Mouse (Mus musculus): ENCODE measurements around the gene Azin2. TPM values are rescaled to one million over a fixed set of nuclear protein-coding genes. Genes with fewer than 3 reads are reported as not detected.

Gene Azin2
- total and polyA plus RNA-seq, 3 experiments = 0.91 to 2.4 (median 1.7) TPM

GRCm38 (mm10) chr4:128883801-128884710 lies 78.2 kb downstream of the Azin2 start:
- dilution Hi-C loops (cut with MboI; ENCODE audit: extremely low pct_ligation_motif_present, extremely low pct_unique_long_range_greater_than_20kb, low sequenced_read_pairs) = no loop called here
- TF ChIP-seq ZC3H11A (IDR thresholded peaks at IDR 0.05; ENCODE audit: low read depth, low read length) = no peak
- no peak for TF ChIP-seq CTCF (conservative IDR thresholded peaks at IDR 0.05 in 1 of 2, IDR thresholded peaks at IDR 0.05 in 1 of 2; ENCODE audit: low read depth in 2 of 2, low read length in 2 of 2)
- 0 out of 2 replicates have a peak, but pooled peaks have one; percentile 19 for TF ChIP-seq HCFC1 (IDR thresholded peaks at IDR 0.05; ENCODE audit: low read depth, low read length)
- peak; percentile 63 for TF ChIP-seq MXI1 (IDR thresholded peaks at IDR 0.05; ENCODE audit: low read depth, low read length)
- peak; percentile 88 for TF ChIP-seq MAX (IDR thresholded peaks at IDR 0.05; ENCODE audit: low read length)
- TF ChIP-seq ZMIZ1 (IDR thresholded peaks at IDR 0.05; ENCODE audit: low read depth, low read length) = no peak; the same call in 1 of the 2 replicates
- TF ChIP-seq TCF12 (IDR thresholded peaks at IDR 0.05; ENCODE audit: low read depth, low read length) = no peak
- TF ChIP-seq BHLHE40 (IDR thresholded peaks at IDR 0.05; ENCODE audit: low read depth, low read length) = 0 out of 2 replicates have a peak, but pooled peaks have one; percentile 28
- H3K27me3 ChIP-seq (replicated peaks) = no peaks in the 10 kb centered on the region
- H3K79me2 ChIP-seq (replicated peaks; ENCODE audit: control insufficient read depth, extremely low read depth, insufficient read depth, poor library complexity, severe bottlenecking) = no peaks in the 10 kb centered on the region
- H3K4me3 ChIP-seq (replicated peaks in 1 of 3; ENCODE audit: low read depth in 2 of 3, low read length in 2 of 3, poor library complexity in 1 of 3) = peak overlapping the region; percentile 54 to 71 (median 67)
- peaks cover 8 to 12% of the 10 kb centered on the region in 2 experiments for H3K4me1 ChIP-seq (ENCODE audit: control insufficient read depth in 1 of 2, insufficient read depth in 2 of 2)
- in situ Hi-C loops (cut with MboI; ENCODE audit: low pct_ligation_motif_present, low pct_unique_long_range_greater_than_20kb, low sequenced_read_pairs) = no loop called here
- no peak overlapping the region for H3K27ac ChIP-seq (ENCODE audit: insufficient read depth, low read depth)
- H3K4me2 ChIP-seq (ENCODE audit: insufficient read depth, low read depth, poor library complexity, severe bottlenecking) = peak overlapping the region; percentile 70
- H3K36me3 ChIP-seq (replicated peaks in 1 of 2; ENCODE audit: control insufficient read depth in 1 of 2, insufficient read depth in 1 of 2, low read length in 1 of 2) = peaks cover 0 to 8% of the 10 kb centered on the region in 2 experiments
- peak; percentile 49 for DNase-seq (ENCODE audit: extremely low read depth)
- peaks cover 3% of the 10 kb centered on the region for H3K9me3 ChIP-seq (replicated peaks; ENCODE audit: low read length)
- peak overlapping the region; percentile 77 for H3K9ac ChIP-seq (ENCODE audit: insufficient read depth, low read depth)

GRCm38 (mm10) chr4:128883379-128883781 lies 78.9 kb downstream of the Azin2 start, which contains the start of gene Trim62:
Gene Trim62 (plus strand): TSS chr4:128883580.
- Histone ChIP-seq H3K4me3 (replicated peaks in 1 of 3; ENCODE audit: low read depth in 2 of 3, low read length in 2 of 3, poor library complexity in 1 of 3) (peak within 1 kb of the TSS; percentile 54 to 71 (median 67)), H3K4me1 (ENCODE audit: control insufficient read depth in 1 of 2, insufficient read depth in 2 of 2) (peaks cover 9 to 12% of the 10 kb centered on the region in 2 experiments), H3K9ac (ENCODE audit: insufficient read depth, low read depth) (peak within 1 kb of the TSS; percentile 77), H3K4me2 (ENCODE audit: insufficient read depth, low read depth, poor library complexity, severe bottlenecking) (peak within 1 kb of the TSS; percentile 70), H3K9me3 (replicated peaks; ENCODE audit: low read length) (peaks cover 3% of the 10 kb centered on the region), H3K27ac (ENCODE audit: insufficient read depth, low read depth) (no peak within 1 kb of the TSS), H3K36me3 (replicated peaks in 1 of 2; ENCODE audit: control insufficient read depth in 1 of 2, insufficient read depth in 1 of 2, low read length in 1 of 2) (peaks cover 0 to 8% of the 10 kb centered on the region in 2 experiments), H3K79me2 (replicated peaks; ENCODE audit: control insufficient read depth, extremely low read depth, insufficient read depth, poor library complexity, severe bottlenecking) (no peaks in the 10 kb centered on the region), H3K27me3 (replicated peaks) (no peaks in the 10 kb centered on the region)
- peak; percentile 51 for DNase-seq (ENCODE audit: extremely low read depth)
- dilution Hi-C loops (cut with MboI; ENCODE audit: extremely low pct_ligation_motif_present, extremely low pct_unique_long_range_greater_than_20kb, low sequenced_read_pairs) = no loop called here
- in situ Hi-C loops (cut with MboI; ENCODE audit: low pct_ligation_motif_present, low pct_unique_long_range_greater_than_20kb, low sequenced_read_pairs) = no loop called here
- TF ChIP-seq POLR2A (IDR thresholded peaks at IDR 0.05; ENCODE audit: low read depth, low read length) (peak; percentile 62; the same call in 1 of the 2 replicates), MAX (IDR thresholded peaks at IDR 0.05; ENCODE audit: low read length) (no peak), PAX5 (IDR thresholded peaks at IDR 0.05; ENCODE audit: low read length) (no peak), HCFC1 (IDR thresholded peaks at IDR 0.05; ENCODE audit: low read depth, low read length) (peak; percentile 26; the same call in 1 of the 2 replicates), NELFE (IDR thresholded peaks at IDR 0.05; ENCODE audit: low read depth, low read length) (0 out of 2 replicates have a peak, but pooled peaks have one; percentile 24), USF2 (conservative IDR thresholded peaks at IDR 0.05; ENCODE audit: low read depth, low read length) (no peak), NRF1 (IDR thresholded peaks at IDR 0.05; ENCODE audit: low read depth, low read length) (peak; percentile 40; the same call in 1 of the 2 replicates), MXI1 (IDR thresholded peaks at IDR 0.05; ENCODE audit: low read depth, low read length) (peak; percentile 55; the same call in 1 of the 2 replicates), SIN3A (IDR thresholded peaks at IDR 0.05; ENCODE audit: low read length) (peak; percentile 68), ZMIZ1 (IDR thresholded peaks at IDR 0.05; ENCODE audit: low read depth, low read length) (peak; percentile 30; the same call in 1 of the 2 replicates), ZNF384 (IDR thresholded peaks at IDR 0.05; ENCODE audit: low read depth, low read length) (no peak), UBTF (IDR thresholded peaks at IDR 0.05; ENCODE audit: low read depth, low read length) (no peak), BHLHE40 (IDR thresholded peaks at IDR 0.05; ENCODE audit: low read depth, low read length) (no peak), CTCF (conservative IDR thresholded peaks at IDR 0.05 in 1 of 2, IDR thresholded peaks at IDR 0.05 in 1 of 2; ENCODE audit: low read depth in 2 of 2, low read length in 2 of 2) (0 out of 4 replicates have a peak, but pooled peaks of 1 of the 2 experiments have one; percentile 10), IRF4 (IDR thresholded peaks at IDR 0.05; ENCODE audit: low read depth, low read length) (0 out of 2 replicates have a peak, but pooled peaks have one; percentile 26), ZC3H11A (IDR thresholded peaks at IDR 0.05; ENCODE audit: low read depth, low read length) (no peak), SMC3 (IDR thresholded peaks at IDR 0.05; ENCODE audit: low read depth, low read length) (peak; percentile 4; the same call in 1 of the 2 replicates), E2F4 (IDR thresholded peaks at IDR 0.05; ENCODE audit: insufficient replicate concordance, low read depth, low read length) (no peak), TBP (conservative IDR thresholded peaks at IDR 0.05; ENCODE audit: low read depth, low read length) (no peak), JUND (conservative IDR thresholded peaks at IDR 0.05; ENCODE audit: low read depth, low read length) (no peak), MAZ (IDR thresholded peaks at IDR 0.05; ENCODE audit: low read depth, low read length) (peak; percentile 97), POLR2AphosphoS2 (IDR thresholded peaks at IDR 0.05; ENCODE audit: low read depth, low read length) (no peak), MYC (IDR thresholded peaks at IDR 0.05; ENCODE audit: low read depth, low read length) (no peak), ELF1 (IDR thresholded peaks at IDR 0.05; ENCODE audit: low read depth, low read length) (peak; percentile 88), TCF12 (IDR thresholded peaks at IDR 0.05; ENCODE audit: low read depth, low read length) (peak; percentile 74; the same call in 1 of the 2 replicates), ETS1 (conservative IDR thresholded peaks at IDR 0.05; ENCODE audit: low read depth, low read length) (peak; percentile 65)
